Mouse (Mus musculus): ENCODE data around the gene Trak1. TPM values are rescaled to one million over a fixed set of nuclear protein-coding genes. Genes with fewer than 3 reads are reported as not detected.

The Trak1 gene
- polyA plus RNA-seq, 1 experiment from 2014 or later: 41.6 TPM

DNA sequence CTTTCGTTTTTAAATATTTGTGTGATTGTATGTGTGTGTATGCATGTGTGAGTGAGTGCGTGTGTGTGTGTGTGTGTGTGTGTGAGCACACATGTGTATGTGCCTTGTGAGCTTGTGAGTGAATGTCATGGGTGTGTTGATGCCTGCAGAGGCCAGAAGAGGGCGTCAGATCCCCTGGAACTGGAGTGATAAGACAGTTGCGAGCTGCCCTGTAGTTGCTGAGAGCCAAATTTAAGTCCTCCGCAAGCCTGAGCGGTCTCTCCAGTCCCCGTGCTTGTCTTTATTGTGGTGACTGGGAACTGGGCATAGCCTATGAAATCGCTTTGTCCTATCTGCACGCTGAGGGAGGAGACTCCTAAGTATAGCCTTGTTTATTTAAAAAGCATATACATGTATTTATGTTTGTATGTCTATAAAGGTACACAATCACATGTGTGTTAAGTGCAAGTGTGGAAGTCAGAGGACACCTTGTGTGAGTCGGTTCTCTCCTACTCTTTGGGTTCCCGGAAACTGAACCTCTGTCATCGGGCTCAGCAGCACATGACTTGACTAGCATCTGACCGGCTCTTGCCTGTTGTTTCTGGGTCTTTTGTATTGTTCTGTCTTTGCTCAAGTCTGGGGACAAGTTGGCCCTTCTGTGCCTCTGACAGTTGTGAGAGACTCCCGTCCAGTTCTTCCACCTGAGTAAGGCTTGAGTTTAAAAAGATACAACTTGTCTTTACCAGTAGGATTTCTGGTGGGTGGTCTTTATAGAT, 46.0 kb downstream of the Trak1 start:
- Histone ChIP-seq H3K27me3 (no peaks in the 10 kb centered on the region), H3K9me3 (replicated peaks) (no peaks in the 10 kb centered on the region), H3K4me1 (peaks cover 34% of the 10 kb centered on the region), H3K4me2 (replicated peaks) (no peak overlapping the region), H3K9ac (no peak overlapping the region), H3K36me3 (no peaks in the 10 kb centered on the region), H3K27ac (no peak overlapping the region), H3K4me3 (no peak overlapping the region)
- 76% methylated on average over 14 of the region's 14 CpGs for whole genome bisulfite sequencing
- no peak for ATAC-seq (ENCODE audit: low FRiP score)

DNA sequence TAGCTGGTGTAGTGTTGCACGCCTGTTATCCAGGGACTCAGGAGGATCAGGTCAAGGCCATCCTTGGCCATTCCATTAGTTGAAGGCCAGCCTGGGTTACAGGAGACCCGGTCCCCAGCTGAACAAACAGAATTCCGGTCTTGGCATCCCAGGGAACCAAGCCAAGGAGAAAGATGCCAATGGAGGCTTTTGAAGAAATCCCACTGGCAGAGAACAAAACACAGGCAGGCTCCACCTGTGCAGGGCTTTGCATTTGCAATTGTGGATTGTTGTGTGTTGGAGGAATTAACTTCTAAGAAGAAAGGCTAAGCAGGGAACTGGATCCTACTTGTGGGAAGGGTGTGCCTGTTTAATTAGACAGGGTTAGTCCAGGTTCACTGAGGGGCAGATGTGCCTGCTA, 47.0 kb downstream of the Trak1 start:
- Histone ChIP-seq H3K9ac (no peak overlapping the region), H3K9me3 (replicated peaks) (no peaks in the 10 kb centered on the region), H3K4me2 (replicated peaks) (no peak overlapping the region), H3K4me3 (no peak overlapping the region), H3K36me3 (no peaks in the 10 kb centered on the region), H3K27me3 (no peaks in the 10 kb centered on the region), H3K27ac (peak overlapping the region; percentile 8; the same call in 1 of the 2 replicates), H3K4me1 (peaks cover 33% of the 10 kb centered on the region)
- no peak for ATAC-seq (ENCODE audit: low FRiP score)
- 26% methylated on average over 3 of the region's 3 CpGs for WGBS

DNA sequence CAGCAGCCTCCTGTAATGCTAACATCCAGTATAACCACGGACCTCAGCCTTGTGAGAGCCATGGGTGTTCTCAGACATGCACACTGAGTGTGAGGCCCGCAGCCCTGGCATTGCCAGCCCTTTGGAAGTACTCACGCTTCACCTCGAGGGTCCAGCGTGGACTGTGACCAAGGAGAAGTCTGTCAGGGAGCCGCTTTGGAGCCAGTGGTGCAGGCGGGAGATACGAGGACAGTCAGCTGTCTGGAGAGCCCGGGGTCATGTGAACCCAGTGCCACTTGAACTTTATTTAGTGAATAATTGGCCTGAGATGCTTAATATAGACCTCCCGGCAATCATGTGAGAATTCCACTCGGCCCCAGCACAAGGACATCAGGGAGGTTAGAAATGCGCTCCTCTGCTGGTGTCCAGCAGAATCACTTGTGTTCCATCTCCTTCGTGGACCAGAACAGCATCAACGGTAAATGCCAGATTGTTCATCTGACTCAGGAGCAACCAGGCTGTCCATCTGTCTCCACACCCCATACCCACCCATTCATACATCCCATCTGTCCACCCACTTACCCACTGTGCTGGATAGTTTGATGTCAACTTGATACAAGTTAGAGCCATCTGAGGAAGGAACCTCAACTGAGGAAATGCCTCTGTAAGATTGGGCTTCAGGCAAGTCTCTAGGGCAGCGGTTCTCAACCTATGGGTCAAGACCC, 48.3 kb downstream of the Trak1 start:
- Histone ChIP-seq H3K4me1 (peaks cover 35% of the 10 kb centered on the region), H3K27me3 (no peaks in the 10 kb centered on the region), H3K4me2 (replicated peaks) (no peak overlapping the region), H3K9me3 (replicated peaks) (no peaks in the 10 kb centered on the region), H3K4me3 (no peak overlapping the region), H3K9ac (no peak overlapping the region), H3K27ac (no peak overlapping the region; the same call in 1 of the 2 replicates), H3K36me3 (no peaks in the 10 kb centered on the region)
- 93% methylated on average over 15 of the region's 15 CpGs for WGBS
- ATAC-seq (ENCODE audit: low FRiP score): no peak

GRCm38 (mm10) chr9:121346635-121347034, 49.3 kb downstream of the Trak1 start:
- no peaks in the 10 kb centered on the region for H3K27me3 ChIP-seq
- no peak; the same call in 1 of the 2 replicates for ATAC-seq (ENCODE audit: low FRiP score)
- no peaks in the 10 kb centered on the region for H3K9me3 ChIP-seq (replicated peaks)
- no peaks in the 10 kb centered on the region for H3K36me3 ChIP-seq
- peaks cover 44% of the 10 kb centered on the region for H3K4me1 ChIP-seq
- no peak overlapping the region for H3K9ac ChIP-seq
- H3K27ac ChIP-seq: peak overlapping the region; percentile 5; the same call in 1 of the 2 replicates
- no peak overlapping the region for H3K4me2 ChIP-seq (replicated peaks)
- 74% methylated on average over 5 of the region's 5 CpGs for WGBS
- no peak overlapping the region for H3K4me3 ChIP-seq

DNA sequence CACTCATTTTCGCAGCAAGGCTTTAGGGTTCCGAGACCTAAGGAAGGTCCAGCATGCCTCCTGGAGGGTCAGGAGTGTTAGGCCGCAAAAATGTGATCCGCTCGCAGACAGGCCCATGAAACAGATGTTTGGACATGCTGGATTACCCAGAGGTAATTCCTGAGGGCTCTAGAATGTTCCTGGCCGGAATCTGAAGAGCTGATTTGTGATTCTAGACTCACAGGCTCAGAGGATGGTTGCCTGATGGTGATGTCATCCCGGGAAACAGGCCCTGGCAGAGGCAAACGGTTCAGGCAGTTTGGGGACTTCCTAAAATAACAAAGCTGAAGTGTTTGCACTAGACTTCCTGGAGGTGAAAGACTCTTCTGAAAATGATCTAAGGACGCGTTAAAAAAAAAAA, 50.7 kb downstream of the Trak1 start:
- Histone ChIP-seq H3K4me1 (peaks cover 54% of the 10 kb centered on the region), H3K9ac (no peak overlapping the region), H3K27ac (peak overlapping the region; percentile 58; the same call in 1 of the 2 replicates), H3K4me2 (replicated peaks) (no peak overlapping the region), H3K27me3 (no peaks in the 10 kb centered on the region), H3K4me3 (no peak overlapping the region), H3K36me3 (no peaks in the 10 kb centered on the region), H3K9me3 (replicated peaks) (no peaks in the 10 kb centered on the region)
- no peak for ATAC-seq (ENCODE audit: low FRiP score)
- 33% methylated on average over 10 of the region's 10 CpGs for WGBS

DNA sequence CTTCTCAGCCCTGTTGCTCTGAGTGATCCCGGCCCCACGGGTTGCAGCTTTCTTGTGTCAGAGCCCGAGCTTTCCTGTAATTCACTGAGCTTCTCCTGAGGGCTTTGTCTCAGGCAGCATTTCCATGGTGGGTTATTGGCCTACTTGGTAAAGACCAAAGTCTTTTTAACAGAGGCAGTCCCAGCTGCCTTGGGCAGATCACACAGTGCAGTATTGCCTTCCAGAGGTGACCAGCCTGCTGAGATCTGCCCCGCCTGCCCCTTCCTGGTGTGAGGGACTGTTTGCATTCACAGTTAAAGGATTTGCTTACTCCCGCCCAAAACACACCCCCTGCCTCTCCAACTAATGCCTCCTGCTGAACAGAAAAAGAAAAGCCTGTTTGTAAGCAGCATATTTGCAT, 51.2 kb downstream of the Trak1 start:
- Histone ChIP-seq H3K4me3 (no peak overlapping the region), H3K9ac (no peak overlapping the region), H3K27me3 (no peaks in the 10 kb centered on the region), H3K27ac (peak overlapping the region; percentile 58), H3K4me2 (replicated peaks) (no peak overlapping the region), H3K9me3 (replicated peaks) (no peaks in the 10 kb centered on the region), H3K36me3 (no peaks in the 10 kb centered on the region), H3K4me1 (peaks cover 51% of the 10 kb centered on the region)
- ATAC-seq (ENCODE audit: low FRiP score): no peak
- WGBS: 9% methylated on average over 5 of the region's 5 CpGs

DNA sequence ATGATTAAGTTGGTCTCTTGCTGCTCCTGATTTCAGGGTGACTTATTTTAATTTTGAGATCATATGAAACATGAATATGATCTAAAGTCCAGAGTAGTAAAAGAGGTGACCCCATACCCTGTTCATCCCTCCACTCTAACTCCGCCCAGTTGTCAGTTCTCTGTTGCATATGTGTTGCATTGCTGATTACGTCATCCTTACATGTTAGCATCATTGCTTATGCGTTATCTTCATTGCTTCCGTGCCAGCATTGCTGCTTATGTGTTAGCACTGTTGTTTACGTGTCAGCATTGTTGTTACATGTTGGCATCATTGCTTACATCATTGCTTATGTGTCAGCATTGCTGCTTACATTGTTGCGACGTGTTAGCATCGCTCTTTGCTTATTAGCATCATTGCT, 51.8 kb downstream of the Trak1 start:
- H3K9ac ChIP-seq: no peak overlapping the region
- WGBS: 90% methylated on average over 8 of the region's 8 CpGs
- H3K9me3 ChIP-seq (replicated peaks): no peaks in the 10 kb centered on the region
- H3K4me3 ChIP-seq: no peak overlapping the region
- no peak overlapping the region for H3K4me2 ChIP-seq (replicated peaks)
- no peak overlapping the region for H3K27ac ChIP-seq
- peaks cover 48% of the 10 kb centered on the region for H3K4me1 ChIP-seq
- no peak for ATAC-seq (ENCODE audit: low FRiP score)
- H3K27me3 ChIP-seq: no peaks in the 10 kb centered on the region
- no peaks in the 10 kb centered on the region for H3K36me3 ChIP-seq

DNA sequence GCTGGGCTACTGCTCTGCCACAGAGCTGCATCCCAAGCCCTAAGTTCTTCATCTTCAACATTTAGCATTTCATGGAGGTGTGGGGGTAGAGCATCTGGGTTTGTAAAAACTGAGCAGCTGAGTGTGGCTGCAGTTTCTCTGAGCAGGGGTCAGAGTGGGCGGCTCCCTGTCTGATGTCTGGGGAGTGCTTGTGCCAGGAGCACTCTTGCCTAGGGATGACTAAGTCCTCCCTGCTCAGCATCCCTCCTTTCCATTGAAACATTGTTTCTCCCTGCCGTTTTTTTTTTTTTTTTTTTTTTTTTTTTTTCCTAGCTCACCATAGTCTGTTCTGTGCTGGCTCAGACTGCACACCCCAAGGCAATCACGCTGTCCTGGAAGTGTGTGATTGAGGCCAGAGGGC, 53.3 kb downstream of the Trak1 start:
- Histone ChIP-seq H3K27ac (no peak overlapping the region; the same call in 1 of the 2 replicates), H3K9ac (no peak overlapping the region), H3K4me2 (replicated peaks) (no peak overlapping the region), H3K9me3 (replicated peaks) (no peaks in the 10 kb centered on the region), H3K27me3 (no peaks in the 10 kb centered on the region), H3K4me3 (no peak overlapping the region), H3K36me3 (no peaks in the 10 kb centered on the region), H3K4me1 (peaks cover 50% of the 10 kb centered on the region)
- 34% methylated on average over 3 of the region's 3 CpGs for WGBS
- no peak for ATAC-seq (ENCODE audit: low FRiP score)

DNA sequence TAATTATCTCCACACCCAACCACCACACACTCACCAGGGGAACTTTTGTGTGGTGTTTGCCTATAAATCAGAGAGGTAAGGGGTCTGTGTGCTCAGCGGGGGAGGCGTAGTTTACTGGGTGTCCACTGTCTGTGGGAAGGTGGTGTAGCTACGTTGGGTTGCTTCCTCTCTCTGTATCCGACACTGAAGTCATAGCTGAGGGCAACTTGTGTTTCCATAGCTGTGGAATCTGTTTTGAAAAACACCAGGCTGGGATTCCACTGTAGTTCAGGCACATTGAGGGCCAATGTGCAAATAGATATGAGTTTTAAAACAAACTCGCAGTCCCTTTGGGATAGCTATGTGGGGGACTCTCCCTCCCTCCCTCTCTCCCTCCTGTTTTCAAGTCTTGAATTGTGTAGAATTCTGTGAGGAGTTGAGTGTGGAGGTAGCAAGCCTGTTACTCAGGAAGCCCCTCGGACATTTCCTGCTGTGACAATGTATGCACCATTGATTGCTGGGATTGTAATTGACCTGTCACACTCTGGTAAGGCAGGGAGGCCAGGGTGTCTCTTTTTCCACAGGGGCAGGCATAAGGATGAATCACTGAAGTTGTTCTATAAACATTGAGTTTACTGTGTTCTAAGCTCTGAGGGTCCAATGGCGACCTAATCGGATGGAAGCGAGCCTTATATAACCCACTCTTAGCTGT, 54.2 kb downstream of the Trak1 start:
- ATAC-seq (ENCODE audit: low FRiP score): no peak
- peaks cover 50% of the 10 kb centered on the region for H3K4me1 ChIP-seq
- H3K9me3 ChIP-seq (replicated peaks): no peaks in the 10 kb centered on the region
- H3K27ac ChIP-seq: peak overlapping the region; percentile 40; the same call in 1 of the 2 replicates
- no peaks in the 10 kb centered on the region for H3K27me3 ChIP-seq
- 55% methylated on average over 9 of the region's 9 CpGs for WGBS
- no peak overlapping the region for H3K4me3 ChIP-seq
- H3K9ac ChIP-seq: no peak overlapping the region
- H3K36me3 ChIP-seq: no peaks in the 10 kb centered on the region
- H3K4me2 ChIP-seq (replicated peaks): no peak overlapping the region

- Histone ChIP-seq H3K4me1 (peaks cover 48% of the 10 kb centered on the region), H3K36me3 (no peaks in the 10 kb centered on the region), H3K4me2 (replicated peaks) (no peak overlapping the region), H3K9me3 (replicated peaks) (no peaks in the 10 kb centered on the region), H3K4me3 (no peak overlapping the region), H3K27me3 (no peaks in the 10 kb centered on the region), H3K9ac (no peak overlapping the region), H3K27ac (no peak overlapping the region)
- 21% methylated on average over 11 of the region's 11 CpGs for WGBS
- ATAC-seq (ENCODE audit: low FRiP score): no peak
These were observed 54.9 kb downstream of the Trak1 start for GRCm38 (mm10) chr9:121352131-121352606.

- H3K36me3 ChIP-seq: no peaks in the 10 kb centered on the region
- H3K27ac ChIP-seq: no peak overlapping the region
- H3K4me3 ChIP-seq: no peak overlapping the region
- ATAC-seq (ENCODE audit: low FRiP score): no peak
- no peak overlapping the region for H3K4me2 ChIP-seq (replicated peaks)
- no peak overlapping the region for H3K9ac ChIP-seq
- peaks cover 43% of the 10 kb centered on the region for H3K4me1 ChIP-seq
- no peaks in the 10 kb centered on the region for H3K9me3 ChIP-seq (replicated peaks)
- 91% methylated on average over 9 of the region's 9 CpGs for WGBS
- H3K27me3 ChIP-seq: no peaks in the 10 kb centered on the region
These were observed 55.4 kb downstream of the Trak1 start for GRCm38 (mm10) chr9:121352726-121353125.

- Histone ChIP-seq H3K4me3 (no peak overlapping the region), H3K4me1 (peaks cover 51% of the 10 kb centered on the region), H3K4me2 (replicated peaks) (no peak overlapping the region), H3K36me3 (no peaks in the 10 kb centered on the region), H3K27me3 (no peaks in the 10 kb centered on the region), H3K9me3 (replicated peaks) (no peaks in the 10 kb centered on the region), H3K27ac (no peak overlapping the region), H3K9ac (no peak overlapping the region)
- 57% methylated on average over 4 of the region's 4 CpGs for WGBS
- no peak for ATAC-seq (ENCODE audit: low FRiP score)
These were observed 57.6 kb downstream of the Trak1 start for GRCm38 (mm10) chr9:121354792-121355390.
